Mouse (Mus musculus): Measurements from ENCODE around the gene Tuba1a. TPM values are rescaled to one million over a fixed set of nuclear protein-coding genes. Genes with fewer than 3 reads are reported as not detected.
A peak's percentile ranks its signal among the peaks of the same experiment; 100 is the strongest.
"Not testable (repeated sequence)": the region's sequence is repeated elsewhere in the genome, so short reads cannot be mapped to it uniquely, and the experiment has no call there.

Tuba1a gene
- polyA plus RNA-seq, 2 experiments from 2014 or later: 212 to 259 TPM

GRCm38 (mm10) chr15:98985240-98985981 lies 31.9 kb upstream of the Tuba1a start:
- peak; percentile 95 for ATAC-seq

GRCm38 (mm10) chr15:98984681-98985080 lies 31.2 kb upstream of the Tuba1a start:
- no peak for ATAC-seq

- no peak for ATAC-seq
These were observed 30.1 kb upstream of the Tuba1a start for GRCm38 (mm10) chr15:98983431-98984081.

DNA sequence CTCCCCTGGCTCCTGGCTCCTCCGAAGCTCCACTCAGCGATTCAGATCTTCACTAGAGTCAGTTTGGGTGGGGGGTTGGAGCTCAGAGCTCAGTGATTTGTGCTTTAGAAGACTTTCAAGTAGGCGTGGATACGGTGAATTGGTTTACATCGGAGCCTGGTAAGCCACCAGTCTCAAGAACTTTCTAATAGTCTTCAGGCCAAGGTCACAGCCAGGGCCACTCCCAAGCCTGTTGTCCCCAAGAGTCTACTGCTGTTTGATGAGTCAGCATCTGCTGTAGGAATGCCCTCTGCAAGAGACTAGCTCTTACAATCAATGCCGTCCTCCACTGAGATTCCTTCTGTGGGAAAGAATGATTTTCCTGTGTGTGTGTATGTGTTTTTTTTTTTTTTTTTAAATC lies 28.6 kb upstream of the Tuba1a start:
- no peak for ATAC-seq

- no peak for ATAC-seq
These were observed 26.6 kb upstream of the Tuba1a start for GRCm38 (mm10) chr15:98980012-98980614.

DNA sequence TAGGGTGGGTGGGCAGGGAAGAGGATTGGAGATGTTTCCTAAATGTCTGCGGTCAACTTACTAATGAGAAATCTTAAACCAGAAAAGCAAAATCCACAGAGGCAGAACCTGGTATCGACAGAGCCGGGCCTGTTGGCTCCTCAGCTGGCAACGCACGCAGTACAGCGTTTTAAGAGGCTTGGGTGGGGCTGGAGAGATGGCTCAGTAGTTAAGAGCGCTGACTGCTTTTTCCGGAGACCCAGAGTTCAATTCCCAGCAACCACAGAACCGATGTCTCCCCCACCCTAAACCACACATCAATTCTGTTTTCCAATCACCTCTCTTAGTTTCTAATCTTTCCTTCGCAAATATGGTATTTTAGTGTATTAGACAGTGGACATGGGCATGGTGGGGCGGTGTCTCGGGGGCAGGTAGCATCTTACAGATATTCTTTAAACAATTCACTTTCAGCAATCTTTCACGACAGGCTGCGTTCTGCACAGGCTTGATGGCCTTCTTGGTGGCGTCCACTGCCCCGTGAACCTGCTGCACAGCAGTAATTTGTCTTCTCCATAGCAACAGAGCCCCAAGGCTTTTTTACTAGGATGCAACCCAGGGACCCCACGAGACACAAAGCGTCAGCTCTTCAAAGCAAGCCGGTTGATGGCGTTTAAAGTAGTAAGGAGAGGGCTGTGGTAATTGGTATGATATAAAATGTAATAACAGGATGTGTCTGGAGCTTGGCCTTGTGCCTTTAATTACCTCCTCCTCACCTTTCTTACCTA lies 25.1 kb upstream of the Tuba1a start:
- ATAC-seq: no peak

GRCm38 (mm10) chr15:98977759-98978408 lies 24.4 kb upstream of the Tuba1a start:
- no peak for ATAC-seq

- no peak for ATAC-seq
These were observed 23.6 kb upstream of the Tuba1a start for GRCm38 (mm10) chr15:98976763-98977758.

DNA sequence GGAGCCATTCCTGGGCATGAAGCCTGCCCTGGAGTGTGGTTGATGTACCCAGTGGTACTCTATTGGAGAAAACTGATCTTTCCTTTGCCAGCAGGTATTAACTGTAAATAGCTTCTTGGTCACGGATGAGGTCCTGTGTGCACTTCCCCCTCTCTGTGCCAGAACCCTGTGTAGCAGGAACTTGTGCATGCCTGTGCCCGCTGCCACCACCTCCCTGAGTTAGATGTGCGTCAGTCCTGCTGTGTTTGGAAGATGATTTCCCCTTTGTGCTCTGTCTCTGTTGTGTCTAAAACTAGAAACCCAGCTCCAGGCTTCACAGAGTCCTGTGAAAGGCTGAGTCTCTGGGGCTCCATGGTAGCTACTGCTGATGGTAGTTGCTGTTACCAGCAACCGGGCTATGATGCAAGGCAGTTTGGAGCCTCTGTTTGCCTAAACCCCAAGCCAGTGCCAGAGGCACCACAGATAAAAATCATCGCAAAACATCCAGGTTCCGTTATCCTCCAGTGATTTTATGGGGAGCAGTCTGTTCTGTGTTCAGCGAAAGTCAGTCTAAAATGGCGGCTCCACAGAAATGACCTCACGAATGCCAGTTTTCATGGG lies 19.6 kb upstream of the Tuba1a start:
- ATAC-seq: no peak

DNA sequence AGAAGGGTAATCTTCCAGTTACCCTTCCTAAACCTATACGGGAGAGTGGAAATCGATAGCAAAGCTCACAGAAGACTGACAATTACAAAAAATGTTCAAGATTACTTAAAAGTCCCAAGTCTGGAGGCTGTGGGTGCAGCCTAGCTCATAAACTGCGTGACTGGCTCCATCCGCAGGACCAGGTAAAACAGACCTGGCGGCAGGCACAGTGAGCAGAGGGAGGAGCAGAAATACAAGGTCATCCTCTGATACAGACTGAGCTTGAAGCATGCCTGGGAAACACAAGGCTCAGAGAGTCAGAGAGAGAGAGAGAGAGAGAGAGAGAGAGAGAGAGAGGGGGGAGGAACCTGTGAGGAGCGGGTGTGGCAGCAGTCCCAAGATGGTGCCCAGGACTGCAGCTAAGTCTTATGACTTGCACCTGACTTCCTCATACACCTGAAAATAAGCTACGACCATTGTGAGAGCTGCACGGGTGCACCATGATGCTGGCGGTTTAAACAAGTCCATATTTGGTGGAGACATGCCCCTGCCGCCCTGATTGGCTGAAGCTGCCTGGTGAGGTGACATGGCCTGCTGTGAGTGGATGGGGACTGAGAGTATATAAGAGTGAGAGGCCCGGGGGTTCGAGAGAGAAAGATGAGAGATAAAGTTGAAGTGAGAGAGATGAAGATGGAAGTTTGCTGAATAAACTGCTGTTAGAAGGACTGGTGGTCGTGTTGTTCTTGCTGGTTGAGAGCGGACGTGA lies 18.2 kb upstream of the Tuba1a start:
- ATAC-seq: not testable (repeated sequence)

DNA sequence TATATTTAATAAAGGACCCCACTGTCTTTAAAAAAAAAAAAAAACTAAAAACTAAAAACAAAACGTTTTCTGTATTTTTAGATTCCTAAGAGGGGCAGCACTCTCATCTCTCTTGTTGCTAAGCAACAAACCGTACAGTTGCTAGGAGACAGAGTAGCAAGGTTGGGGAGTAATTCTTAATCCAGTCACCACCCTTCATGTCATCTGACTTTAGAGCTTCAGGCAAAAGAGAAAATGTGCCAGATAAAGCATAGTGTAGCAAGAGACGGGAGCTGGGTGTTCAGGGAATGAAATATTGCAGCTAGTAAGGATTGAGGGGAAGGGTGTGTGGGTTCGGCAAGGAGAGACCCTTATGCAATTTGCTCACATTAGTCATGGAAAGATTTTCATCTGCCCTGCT lies 17.6 kb upstream of the Tuba1a start:
- ATAC-seq: no peak

DNA sequence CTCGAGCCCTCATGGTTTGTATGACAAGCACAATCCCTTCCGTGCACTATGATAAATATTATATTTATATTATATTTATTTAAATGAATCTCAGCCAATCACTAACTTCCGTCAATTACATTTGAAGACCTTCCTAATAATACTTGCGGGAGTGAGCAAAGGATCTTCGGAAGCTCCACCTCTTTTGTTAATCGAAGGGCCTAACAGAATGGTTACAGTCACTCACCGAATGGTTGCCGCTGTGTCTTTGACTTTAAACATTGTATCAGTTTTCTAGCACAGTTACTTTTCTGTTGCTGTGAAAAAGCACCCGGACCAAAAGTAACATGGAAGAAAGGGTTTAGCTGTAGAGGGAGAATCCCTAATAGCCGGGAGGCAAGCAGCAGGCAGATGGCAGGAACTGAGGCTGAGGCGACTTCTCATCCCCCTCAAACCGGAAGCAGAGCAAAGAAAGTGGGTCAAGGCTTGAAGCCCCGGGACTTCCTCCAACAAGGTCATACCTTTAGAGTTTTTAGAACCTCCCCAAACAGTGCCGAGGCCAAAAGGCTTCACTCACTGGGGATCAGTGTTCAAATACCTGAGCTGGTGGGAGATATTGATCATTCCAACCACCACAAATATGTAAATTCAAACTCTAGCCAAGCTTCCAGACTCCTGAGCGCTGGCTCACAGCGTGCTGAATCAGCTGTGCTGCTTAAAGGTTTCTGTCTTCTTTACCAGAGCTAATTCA lies 16.0 kb upstream of the Tuba1a start:
- peak; percentile 51 for ATAC-seq

GRCm38 (mm10) chr15:98968701-98969371 lies 15.3 kb upstream of the Tuba1a start:
- no peak for ATAC-seq

DNA sequence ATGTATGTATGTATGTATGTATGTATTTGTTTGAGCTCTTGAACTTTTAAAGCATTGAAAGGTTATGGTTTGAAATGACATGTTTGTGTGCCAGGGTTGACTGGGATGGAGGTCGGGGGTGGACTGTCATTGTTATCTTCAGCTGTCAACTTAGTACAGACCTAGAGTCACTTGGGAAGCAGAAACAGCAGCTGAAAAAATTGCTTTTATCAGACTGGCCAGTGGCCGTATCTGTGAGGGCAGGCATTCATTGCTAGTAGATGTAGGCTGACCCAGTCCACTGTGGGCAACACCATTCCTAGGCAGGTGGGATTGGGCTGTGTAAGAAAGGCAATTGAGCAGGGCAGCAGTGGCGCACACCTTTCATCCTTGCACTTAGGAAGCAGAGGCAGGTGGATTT lies 6.0 kb upstream of the Tuba1a start:
- ATAC-seq: no peak

- no peak for ATAC-seq
These were observed 5.5 kb upstream of the Tuba1a start for GRCm38 (mm10) chr15:98958901-98959420.

DNA sequence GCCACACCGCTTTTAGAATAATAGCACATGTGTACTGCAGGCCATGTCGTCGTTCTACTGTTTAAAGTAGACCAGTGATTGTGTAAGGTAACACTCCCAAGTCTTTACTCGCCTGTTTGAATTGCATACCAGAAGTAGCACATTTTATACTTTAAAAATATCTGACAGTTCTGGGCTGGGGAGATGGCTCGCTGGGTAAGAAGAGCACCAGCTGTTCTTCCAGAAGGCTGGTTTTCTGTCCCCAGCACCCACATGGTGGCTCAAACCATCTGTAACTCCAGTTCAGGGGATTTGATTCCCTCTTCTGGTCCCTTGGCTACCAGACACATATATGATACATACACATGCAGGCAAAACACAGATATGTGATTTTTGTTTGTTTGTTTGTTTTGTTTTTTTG lies 4.0 kb upstream of the Tuba1a start:
- ATAC-seq: no peak

- no peak for ATAC-seq
These were observed 2.5 kb upstream of the Tuba1a start for GRCm38 (mm10) chr15:98956000-98956399.

- ATAC-seq: no peak
These were observed 1.8 kb upstream of the Tuba1a start for GRCm38 (mm10) chr15:98955324-98955723.
